Mouse (Mus musculus) megakaryocyte, embryonic 14.5 days (primary cell): ENCODE measurements around the gene Ubl7.

Experiments used
- FLI1 ChIP-seq: IDR thresholded peaks from 2 replicates; pipeline ENCODE4 v1.6.1; 2012; ENCODE audit warnings: low read length, inconsistent platforms, mixed read lengths
- GATA1 ChIP-seq: IDR thresholded peaks from 3 replicates; pipeline ENCODE4 v1.6.1; 2012; ENCODE audit warnings: mixed read lengths, low read length, inconsistent platforms, borderline replicate concordance

DNA sequence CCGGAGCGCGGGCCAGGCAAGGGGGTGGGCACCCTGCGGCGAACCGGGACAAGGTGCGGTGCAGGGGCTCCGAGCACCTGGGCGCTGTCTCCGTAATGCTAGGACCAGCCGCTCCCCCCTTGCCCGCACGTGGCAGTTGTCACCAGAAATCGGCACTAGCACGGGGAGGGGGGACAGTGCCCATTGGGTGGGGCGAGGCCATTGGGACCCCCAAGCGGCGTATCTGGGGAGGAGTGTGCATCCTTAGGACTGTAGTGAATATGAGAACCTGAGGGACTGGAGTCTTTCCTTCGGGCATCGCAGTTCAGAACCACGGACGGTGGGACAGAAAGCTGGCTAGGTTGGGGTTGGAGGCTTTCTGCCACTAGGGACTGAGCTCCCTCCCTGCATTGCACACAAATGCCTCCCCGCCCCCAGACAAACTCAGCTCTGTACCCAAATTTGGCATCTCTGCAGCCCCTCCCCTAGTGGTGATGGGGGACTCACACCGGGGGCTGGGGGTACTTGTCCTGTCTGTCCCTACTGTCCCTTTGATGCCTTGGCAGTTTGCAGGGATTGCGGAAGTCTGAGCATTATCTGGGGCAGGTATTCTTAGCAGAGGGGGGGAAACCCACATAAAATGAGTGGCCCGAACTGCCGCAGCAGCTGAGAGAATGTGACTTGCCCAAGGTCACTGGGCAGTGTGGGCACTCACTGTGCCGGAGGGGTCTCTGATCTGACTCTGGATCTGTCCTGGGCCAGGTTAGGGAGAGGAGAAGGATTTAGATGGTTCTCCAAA is 30.3 kb downstream of the Ubl7 start:
- no peak for TF ChIP-seq GATA1
- TF ChIP-seq FLI1, result no peak
